Mouse (Mus musculus): ENCODE results near the gene Car14. TPM values are rescaled to one million over a fixed set of nuclear protein-coding genes. Genes with fewer than 3 reads are reported as not detected.
"Not testable (repeated sequence)": the region's sequence is repeated elsewhere in the genome, so short reads cannot be mapped to it uniquely, and the experiment has no call there.

Gene Car14
- total RNA-seq, 2 experiments from 2014 or later = 9.3 to 10.1 TPM

GRCm38 (mm10) chr3:95865571-95865970 lies 38.9 kb downstream of the Car14 start:
- intact Hi-C loops (cut with DNase I) = loop anchor here (2.0 kb wide), 1 partner anchor 17 kb away; the partner anchor contains the start of gene Ciart
- DNase-seq (ENCODE audit: low spot score in 2 of 2) = no peak

GRCm38 (mm10) chr3:95865050-95865449 lies 39.4 kb downstream of the Car14 start:
- DNase-seq (ENCODE audit: low spot score in 2 of 2) = peak; percentile 72 to 95
- intact Hi-C loops (cut with DNase I) = loop anchor here (2.0 kb wide), 1 partner anchor 18 kb away; the partner anchor contains the start of gene Ciart

- no peak for DNase-seq (ENCODE audit: low spot score in 2 of 2)
- intact Hi-C loops (cut with DNase I) = no loop called here
These were observed 40.9 kb downstream of the Car14 start for GRCm38 (mm10) chr3:95863578-95863977.

- intact Hi-C loops (cut with DNase I) = loop anchor here (1.0 to 2.0 kb wide), 2 partner anchors 46 to 191 kb away; no protein-coding TSS in a partner anchor
- DNase-seq (ENCODE audit: low spot score in 2 of 2) = peak; percentile 74 to 83
These were observed 42.7 kb downstream of the Car14 start for GRCm38 (mm10) chr3:95861796-95862195.

GRCm38 (mm10) chr3:95861216-95861615 lies 43.3 kb downstream of the Car14 start:
- DNase-seq (ENCODE audit: low spot score in 2 of 2) = no peak
- intact Hi-C loops (cut with DNase I) = loop anchor here (1.0 to 2.0 kb wide), 2 partner anchors 46 to 192 kb away; no protein-coding TSS in a partner anchor

GRCm38 (mm10) chr3:95860323-95860722 lies 44.2 kb downstream of the Car14 start:
- no peak for DNase-seq (ENCODE audit: low spot score in 2 of 2)
- intact Hi-C loops (cut with DNase I) = loop anchor here (2.0 kb wide), 1 partner anchor 192 kb away; no protein-coding TSS in a partner anchor

GRCm38 (mm10) chr3:95858278-95858677 lies 46.2 kb downstream of the Car14 start:
- DNase-seq (ENCODE audit: low spot score in 2 of 2); intact Hi-C loops (cut with DNase I): not testable (repeated sequence)

GRCm38 (mm10) chr3:95857050-95857449 lies 47.4 kb downstream of the Car14 start:
- intact Hi-C loops (cut with DNase I); DNase-seq (ENCODE audit: low spot score in 2 of 2): not testable (repeated sequence)

GRCm38 (mm10) chr3:95856115-95856514 lies 48.4 kb downstream of the Car14 start:
- DNase-seq (ENCODE audit: low spot score in 2 of 2) = no peak
- intact Hi-C loops (cut with DNase I) = no loop called here

GRCm38 (mm10) chr3:95855502-95856089 lies 48.9 kb downstream of the Car14 start, which contains the start of gene Prpf3:
Gene Prpf3 (minus strand): TSS chr3:95855885.
- DNase-seq (ENCODE audit: low spot score in 2 of 2) = peak; percentile 94 to 96
- intact Hi-C loops (cut with DNase I) = no loop called here

- no peak for DNase-seq (ENCODE audit: low spot score in 2 of 2)
- intact Hi-C loops (cut with DNase I) = no loop called here
These were observed 53.2 kb downstream of the Car14 start for GRCm38 (mm10) chr3:95851317-95851716.

- intact Hi-C loops (cut with DNase I) = no loop called here
- DNase-seq (ENCODE audit: low spot score in 2 of 2) = no peak
These were observed 53.9 kb downstream of the Car14 start for GRCm38 (mm10) chr3:95850611-95851010.

Other genes starting within 250 kb of the Car14 start
- gene Mcl1, start 245.9 kb downstream of the Car14 start, total RNA-seq (2021) = 10 to 100 TPM; 58.4 to 59.6 TPM
- 1 to 10 TPM; 4.1 to 4.6 TPM for gene Adamtsl4, start 216.8 kb downstream of the Car14 start, total RNA-seq (2021)
- gene Ecm1, start 165.1 kb downstream of the Car14 start, total RNA-seq (2021) = 10 to 100 TPM; 13.3 to 14.0 TPM
- gene Tars2, start 144.5 kb downstream of the Car14 start, total RNA-seq (2021) = 10 to 100 TPM; 37.1 to 41.2 TPM
- 10 to 100 TPM; 65.2 to 69.4 TPM for gene Rprd2, start 85.8 kb downstream of the Car14 start, total RNA-seq (2021)
- 10 to 100 TPM; 32.2 to 34.3 TPM for gene Prpf3, start 48.8 kb downstream of the Car14 start, total RNA-seq (2021)
- gene Mrps21, start 33.2 kb downstream of the Car14 start, total RNA-seq (2021) = 100 to 1,000 TPM; 153 to 158 TPM
- 10 to 100 TPM; 13.0 to 21.3 TPM for gene Ciart, start 22.4 kb downstream of the Car14 start, total RNA-seq (2021)
- 1 to 10 TPM; 4.5 to 5.8 TPM for gene BC028528, start 12.7 kb downstream of the Car14 start, total RNA-seq (2021)
- 10 to 100 TPM; 69.0 to 78.5 TPM for gene Aph1a, start 10.7 kb downstream of the Car14 start, total RNA-seq (2021)
- 100 to 1,000 TPM in 1 of 2 experiments, 10 to 100 TPM in 1; 95.1 to 109 TPM for gene Anp32e, start 24.6 kb upstream of the Car14 start, total RNA-seq (2021)
- 10 to 100 TPM; 71.6 to 84.8 TPM for gene Plekho1, start 91.3 kb upstream of the Car14 start, total RNA-seq (2021)
- gene Vps45, start 153.8 kb upstream of the Car14 start, total RNA-seq (2021) = 10 to 100 TPM; 41.8 to 47.1 TPM
- 10 to 100 TPM; 24.6 to 27.7 TPM for gene Otud7b, start 199.8 kb upstream of the Car14 start, total RNA-seq (2021)